Mouse (Mus musculus): ENCODE measurements around the gene Filip1. TPM values are rescaled to one million over a fixed set of nuclear protein-coding genes. Genes with fewer than 3 reads are reported as not detected.

Filip1 gene
- polyA plus RNA-seq, 1 experiment from 2014 or later = 8.4 TPM

GRCm38 (mm10) chr9:79944872-79945271, 67.8 kb downstream of the Filip1 start:
- no peak overlapping the region for H3K27ac ChIP-seq
- H3K27me3 ChIP-seq = no peaks in the 10 kb centered on the region
- H3K36me3 ChIP-seq = no peaks in the 10 kb centered on the region
- WGBS = 79% methylated on average over 6 of the region's 6 CpGs
- no peak overlapping the region for H3K4me3 ChIP-seq
- H3K9ac ChIP-seq = no peak overlapping the region
- H3K4me2 ChIP-seq = no peak overlapping the region
- no peak for ATAC-seq (ENCODE audit: insufficient number of reproducible peaks, low FRiP score, low TSS enrichment, low read depth)
- no peaks in the 10 kb centered on the region for H3K4me1 ChIP-seq
- H3K9me3 ChIP-seq = no peaks in the 10 kb centered on the region

- Histone ChIP-seq H3K36me3 (no peaks in the 10 kb centered on the region), H3K4me2 (no peak overlapping the region), H3K27me3 (no peaks in the 10 kb centered on the region), H3K9ac (no peak overlapping the region), H3K4me1 (no peaks in the 10 kb centered on the region), H3K9me3 (no peaks in the 10 kb centered on the region), H3K27ac (no peak overlapping the region), H3K4me3 (no peak overlapping the region)
- no peak for ATAC-seq (ENCODE audit: insufficient number of reproducible peaks, low FRiP score, low TSS enrichment, low read depth)
- WGBS = 54% methylated on average over 10 of the region's 10 CpGs
Measured at GRCm38 (mm10) chr9:79943986-79944385, 68.7 kb downstream of the Filip1 start.

GRCm38 (mm10) chr9:79938416-79939206, 74.0 kb downstream of the Filip1 start:
- Histone ChIP-seq H3K4me3 (no peak overlapping the region), H3K36me3 (no peaks in the 10 kb centered on the region), H3K27me3 (no peaks in the 10 kb centered on the region), H3K9ac (no peak overlapping the region), H3K4me2 (no peak overlapping the region), H3K27ac (no peak overlapping the region), H3K4me1 (no peaks in the 10 kb centered on the region), H3K9me3 (no peaks in the 10 kb centered on the region)
- ATAC-seq (ENCODE audit: insufficient number of reproducible peaks, low FRiP score, low TSS enrichment, low read depth) = no peak
- 70% methylated on average over 11 of the region's 11 CpGs for WGBS

GRCm38 (mm10) chr9:79937570-79937969, 75.1 kb downstream of the Filip1 start:
- Histone ChIP-seq H3K27me3 (no peaks in the 10 kb centered on the region), H3K4me2 (no peak overlapping the region), H3K9ac (no peak overlapping the region), H3K4me3 (no peak overlapping the region), H3K27ac (no peak overlapping the region), H3K9me3 (no peaks in the 10 kb centered on the region), H3K4me1 (no peaks in the 10 kb centered on the region), H3K36me3 (no peaks in the 10 kb centered on the region)
- no peak for ATAC-seq (ENCODE audit: insufficient number of reproducible peaks, low FRiP score, low TSS enrichment, low read depth)
- WGBS = 85% methylated on average over 6 of the region's 6 CpGs

- WGBS = 87% methylated on average over 5 of the region's 5 CpGs
Measured at GRCm38 (mm10) chr9:79932578-79932977, 80.1 kb downstream of the Filip1 start.

GRCm38 (mm10) chr9:79928092-79928491, 84.6 kb downstream of the Filip1 start:
- no peaks in the 10 kb centered on the region for H3K27me3 ChIP-seq
- H3K9ac ChIP-seq = no peak overlapping the region
- ATAC-seq (ENCODE audit: insufficient number of reproducible peaks, low FRiP score, low TSS enrichment, low read depth) = no peak
- no peaks in the 10 kb centered on the region for H3K36me3 ChIP-seq
- no peak overlapping the region for H3K4me2 ChIP-seq
- WGBS = 79% methylated on average over 3 of the region's 3 CpGs
- no peak overlapping the region for H3K4me3 ChIP-seq
- H3K27ac ChIP-seq = no peak overlapping the region
- H3K9me3 ChIP-seq = no peaks in the 10 kb centered on the region
- no peaks in the 10 kb centered on the region for H3K4me1 ChIP-seq

More at GRCm38 (mm10) chr9:79932578-79932977, 80.1 kb downstream of the Filip1 start:
- Histone ChIP-seq H3K4me1 (no peaks in the 10 kb centered on the region), H3K9me3 (no peaks in the 10 kb centered on the region), H3K36me3 (no peaks in the 10 kb centered on the region), H3K9ac (no peak overlapping the region), H3K4me3 (no peak overlapping the region), H3K27me3 (no peaks in the 10 kb centered on the region), H3K27ac (no peak overlapping the region), H3K4me2 (no peak overlapping the region)
- no peak for ATAC-seq (ENCODE audit: insufficient number of reproducible peaks, low FRiP score, low TSS enrichment, low read depth)

- no peak for ATAC-seq (ENCODE audit: insufficient number of reproducible peaks, low FRiP score, low TSS enrichment, low read depth)
- 85% methylated on average over 21 of the region's 21 CpGs for WGBS
- no peak overlapping the region for H3K4me2 ChIP-seq
Measured at GRCm38 (mm10) chr9:79927156-79927870, 85.3 kb downstream of the Filip1 start.

GRCm38 (mm10) chr9:79926464-79927155, 86.0 kb downstream of the Filip1 start:
- Histone ChIP-seq H3K9ac (no peak overlapping the region), H3K27me3 (no peaks in the 10 kb centered on the region), H3K27ac (no peak overlapping the region), H3K36me3 (no peaks in the 10 kb centered on the region), H3K9me3 (no peaks in the 10 kb centered on the region), H3K4me1 (0 out of 2 replicates have a peak, but pooled peaks cover 9% of the 10 kb centered on the region), H3K4me2 (no peak overlapping the region), H3K4me3 (no peak overlapping the region)
- WGBS = 79% methylated on average over 9 of the region's 9 CpGs
- no peak for ATAC-seq (ENCODE audit: insufficient number of reproducible peaks, low FRiP score, low TSS enrichment, low read depth)

More at GRCm38 (mm10) chr9:79927156-79927870, 85.3 kb downstream of the Filip1 start:
- no peaks in the 10 kb centered on the region for H3K36me3 ChIP-seq
- H3K27me3 ChIP-seq = no peaks in the 10 kb centered on the region
- H3K9me3 ChIP-seq = no peaks in the 10 kb centered on the region
- 0 out of 2 replicates have a peak, but pooled peaks cover 2% of the 10 kb centered on the region for H3K4me1 ChIP-seq
- H3K27ac ChIP-seq = no peak overlapping the region
- no peak overlapping the region for H3K4me3 ChIP-seq
- H3K9ac ChIP-seq = no peak overlapping the region

- no peak overlapping the region for H3K9ac ChIP-seq
- no peaks in the 10 kb centered on the region for H3K36me3 ChIP-seq
- 0 out of 2 replicates have a peak, but pooled peaks cover 9% of the 10 kb centered on the region for H3K4me1 ChIP-seq
- H3K9me3 ChIP-seq = no peaks in the 10 kb centered on the region
- no peak overlapping the region for H3K4me3 ChIP-seq
- H3K4me2 ChIP-seq = no peak overlapping the region
- 67% methylated on average over 4 of the region's 4 CpGs for WGBS
- no peak overlapping the region for H3K27ac ChIP-seq
- ATAC-seq (ENCODE audit: insufficient number of reproducible peaks, low FRiP score, low TSS enrichment, low read depth) = no peak
- H3K27me3 ChIP-seq = no peaks in the 10 kb centered on the region
Measured at GRCm38 (mm10) chr9:79925950-79926349, 86.7 kb downstream of the Filip1 start.

GRCm38 (mm10) chr9:79923262-79923661, 89.4 kb downstream of the Filip1 start:
- no peak for ATAC-seq (ENCODE audit: insufficient number of reproducible peaks, low FRiP score, low TSS enrichment, low read depth)
- Histone ChIP-seq H3K9ac (no peak overlapping the region), H3K27ac (no peak overlapping the region), H3K4me3 (no peak overlapping the region), H3K36me3 (no peaks in the 10 kb centered on the region), H3K4me1 (peaks cover 25% of the 10 kb centered on the region), H3K4me2 (no peak overlapping the region), H3K27me3 (no peaks in the 10 kb centered on the region), H3K9me3 (no peaks in the 10 kb centered on the region)
- WGBS = 70% methylated on average over 3 of the region's 3 CpGs

GRCm38 (mm10) chr9:79922493-79922760, 90.2 kb downstream of the Filip1 start:
- 78% methylated on average over 6 of the region's 6 CpGs for WGBS
- H3K9ac ChIP-seq = no peak overlapping the region
- no peak overlapping the region for H3K4me3 ChIP-seq
- H3K9me3 ChIP-seq = no peaks in the 10 kb centered on the region
- no peaks in the 10 kb centered on the region for H3K27me3 ChIP-seq
- ATAC-seq (ENCODE audit: insufficient number of reproducible peaks, low FRiP score, low TSS enrichment, low read depth) = no peak
- no peaks in the 10 kb centered on the region for H3K36me3 ChIP-seq
- H3K4me1 ChIP-seq = peaks cover 25% of the 10 kb centered on the region
- 0 out of 2 replicates have a peak overlapping the region, but pooled peaks have one; percentile 3 for H3K27ac ChIP-seq
- H3K4me2 ChIP-seq = no peak overlapping the region
